Mouse (Mus musculus) embryonic fibroblast, embryonic 13.5 days (primary cell): ENCODE data around the gene Creb3l2.

Source experiments
- CTCF ChIP-seq: IDR thresholded peaks from 2 replicates; pipeline ENCODE4 v1.5.1; 2011; ENCODE audit warnings: mild to moderate bottlenecking, control low read depth, low read length, moderate library complexity, borderline replicate concordance; ENCODE audit not compliant: insufficient read depth
- POLR2A ChIP-seq: IDR thresholded peaks from 2 replicates; pipeline ENCODE4 v1.6.1; 2011; ENCODE audit warnings: low read depth, mild to moderate bottlenecking, control low read depth, low read length, moderate library complexity

DNA sequence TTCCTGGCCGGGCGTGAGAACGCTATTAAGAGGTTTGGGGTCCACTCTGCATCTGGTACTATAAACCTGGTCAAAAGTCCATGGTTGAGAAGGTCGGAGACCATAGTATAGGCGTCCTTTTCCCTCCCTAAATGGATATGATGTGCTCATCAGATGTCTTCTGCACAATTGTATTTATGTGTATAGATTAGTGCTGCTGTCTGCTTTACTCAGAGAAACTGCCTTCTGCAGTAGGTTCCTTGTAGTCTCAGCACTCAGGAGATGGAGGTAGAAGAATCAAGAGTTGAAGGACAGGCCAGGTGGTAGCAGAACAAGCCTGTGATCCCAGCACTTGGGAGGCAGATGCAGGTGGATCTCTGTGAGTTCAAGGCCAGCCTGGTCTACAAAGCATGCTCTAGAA, 22.6 kb upstream of the Creb3l2 start:
- TF ChIP-seq CTCF (no peak), POLR2A (no peak)
